Mouse (Mus musculus) central nervous system, embryonic 18 days (tissue): ENCODE measurements around the gene Mlx. TPM values are rescaled to one million over a fixed set of nuclear protein-coding genes. Genes with fewer than 3 reads are reported as not detected.

ENCODE experiments used
- polyA plus RNA-seq: library from polyadenylated mRNA; depleted of rRNA; stranded (reverse); fragments of >200 nt; gene quantifications from 2 replicates; pipeline ENCODE4 v1.2.3, GENCODE M21; 2012; rRNA removed

Mlx gene
- polyA plus RNA-seq: 65.4 and 71.6 TPM in 2 replicates

DNA sequence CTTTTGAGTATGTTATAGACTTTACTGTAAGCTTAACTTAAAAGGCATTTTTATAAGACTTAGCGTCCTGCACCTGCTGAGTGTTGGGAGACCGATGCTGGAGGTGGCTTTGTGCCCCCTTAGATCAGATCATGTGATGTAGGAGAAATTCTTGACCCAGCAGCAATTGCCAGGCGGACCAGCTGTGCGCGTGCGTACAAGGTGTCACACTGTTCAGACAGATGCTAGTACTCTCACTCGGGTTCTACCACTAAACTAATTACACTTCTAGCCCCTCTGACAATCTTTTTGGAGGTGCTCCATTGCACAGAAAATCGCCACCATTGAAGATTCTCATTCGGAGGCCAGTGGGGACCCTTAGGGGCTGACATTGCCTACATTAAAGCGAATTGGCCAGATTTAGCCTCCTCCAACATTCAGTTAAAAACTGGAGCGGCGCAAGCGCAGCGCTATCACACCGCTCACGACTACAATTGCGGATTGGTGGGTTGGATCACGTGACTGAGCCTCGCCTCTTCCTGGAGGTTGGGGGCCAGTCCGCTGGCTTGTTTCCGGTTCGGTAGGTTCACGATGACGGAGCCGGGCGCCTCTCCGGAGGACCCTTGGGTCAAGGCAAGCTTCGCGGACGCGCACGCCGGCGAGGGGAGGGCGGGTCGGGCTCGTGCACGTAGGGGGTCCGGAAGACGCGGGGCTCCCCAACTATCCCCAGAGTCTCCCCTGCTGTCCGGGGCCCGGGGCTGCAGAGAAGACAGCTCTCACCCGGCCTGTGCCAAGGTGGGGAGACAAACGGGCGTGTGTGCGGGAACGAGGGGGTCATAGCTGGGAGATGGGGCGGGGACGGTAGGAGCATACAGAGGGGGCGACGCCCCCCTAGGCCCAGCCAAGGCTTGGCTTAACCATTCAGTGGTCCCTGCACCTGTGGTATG lies at the start of gene Mlx:
TSS of gene Mlx (plus strand) at position 522 of the 926 bp plus-strand sequence.

DNA sequence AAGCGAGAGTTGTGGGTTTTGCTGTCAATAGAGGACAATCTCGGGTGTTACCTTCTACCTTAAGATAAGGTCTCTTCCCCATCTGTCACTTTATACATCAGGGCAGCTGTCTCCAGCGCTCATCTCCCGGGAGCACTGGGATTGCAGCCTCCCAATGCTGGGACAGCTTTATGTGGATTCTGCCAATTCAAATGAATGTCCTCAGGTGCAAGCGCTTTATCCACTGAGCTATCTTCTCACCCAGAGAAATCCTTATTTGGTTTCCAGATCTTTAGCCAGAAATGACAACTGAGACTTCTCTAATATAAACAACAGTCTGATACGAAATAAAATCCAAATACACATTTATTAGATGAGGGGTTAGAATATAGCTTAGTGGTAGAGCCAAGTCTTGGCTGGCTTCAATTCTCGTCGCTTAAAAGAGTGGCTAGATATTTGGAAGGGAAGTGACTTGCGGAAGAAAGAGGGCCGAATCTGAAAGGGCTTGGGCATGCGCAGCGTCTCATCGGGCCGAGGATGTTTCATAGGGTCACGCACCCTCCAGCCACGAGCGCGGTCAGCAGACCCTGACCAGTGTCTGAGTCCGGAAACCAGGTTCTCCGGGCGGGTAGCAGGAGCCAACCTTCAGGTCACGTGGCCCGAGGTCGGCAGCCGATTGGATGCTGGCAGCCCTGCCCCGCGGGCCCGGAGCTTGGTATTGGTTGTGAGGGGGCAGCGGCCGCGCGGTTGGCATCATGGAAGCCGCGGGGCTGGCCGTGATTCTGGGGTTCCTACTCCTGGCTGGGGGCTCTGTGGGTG lies 17.5 kb upstream of the Mlx start, which contains the start of gene Naglu:
TSS of gene Naglu (plus strand) at position 622 of the 798 bp plus-strand sequence.

DNA sequence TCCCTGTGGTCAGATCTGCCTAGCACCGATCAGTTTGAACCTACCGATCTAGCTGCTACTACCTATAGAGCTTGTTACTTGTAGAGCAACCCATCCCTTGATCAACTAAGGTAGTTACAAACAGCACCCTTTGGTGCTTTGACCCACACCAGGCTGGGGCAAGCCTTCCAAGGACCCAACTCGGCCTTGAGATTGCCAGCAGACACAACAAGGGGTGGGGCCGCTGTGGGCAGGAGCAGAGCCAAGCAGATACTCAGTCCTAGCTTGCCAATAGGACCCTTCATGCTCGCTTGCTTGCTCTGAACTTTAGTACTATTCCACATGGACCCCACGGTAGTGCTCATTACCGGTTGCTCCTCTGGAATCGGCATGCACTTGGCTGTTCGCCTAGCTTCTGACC lies 9.0 kb upstream of the Mlx start, which contains the start of gene Hsd17b1:
TSS of gene Hsd17b1 (plus strand) at position 291 of the 400 bp plus-strand sequence.

DNA sequence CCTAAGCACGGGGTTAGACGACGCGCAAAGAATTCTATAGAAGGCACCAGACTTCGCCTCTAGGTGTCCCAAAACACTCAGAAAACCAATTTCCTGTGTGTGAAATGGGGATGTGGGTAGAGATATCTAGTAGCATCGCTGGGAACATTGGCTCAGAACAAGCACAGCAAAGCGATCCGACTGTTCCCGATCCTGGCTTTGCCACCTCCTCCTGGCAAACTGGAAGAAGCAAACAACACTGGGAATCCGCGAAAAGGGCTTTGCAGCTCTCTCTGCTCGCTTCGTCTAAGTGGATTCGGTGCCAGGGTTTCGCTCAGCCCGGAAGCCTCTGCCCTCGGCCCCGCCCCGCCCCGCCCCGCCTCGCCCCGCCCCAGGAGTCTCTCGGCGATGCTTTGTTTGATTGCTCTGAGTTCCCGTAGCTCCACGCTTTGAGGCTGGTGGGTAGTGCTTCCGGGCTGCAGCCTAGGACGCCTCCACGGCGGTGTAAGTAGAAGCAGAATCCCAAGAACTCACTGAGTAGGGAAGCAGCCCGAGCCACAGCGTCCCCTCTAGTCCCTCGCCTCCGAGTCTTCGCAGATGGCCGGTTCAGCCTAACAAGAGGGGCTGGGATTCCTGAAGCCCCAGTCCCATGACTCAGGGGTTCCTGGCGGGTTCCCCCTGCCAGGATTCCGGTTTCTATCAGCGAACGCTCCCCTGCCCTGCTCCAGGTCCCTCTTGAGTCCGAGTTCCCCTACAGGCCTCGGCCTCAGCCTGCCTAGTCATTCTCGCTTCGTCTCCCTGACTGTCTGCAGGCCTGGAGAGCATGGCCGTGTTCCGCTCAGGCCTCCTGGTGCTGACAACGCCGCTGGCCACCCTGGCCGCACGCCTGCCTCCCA lies 4.6 kb upstream of the Mlx start, which contains the start of gene Coasy:
TSS of gene Coasy (plus strand) at position 358 of the 875 bp plus-strand sequence.

DNA sequence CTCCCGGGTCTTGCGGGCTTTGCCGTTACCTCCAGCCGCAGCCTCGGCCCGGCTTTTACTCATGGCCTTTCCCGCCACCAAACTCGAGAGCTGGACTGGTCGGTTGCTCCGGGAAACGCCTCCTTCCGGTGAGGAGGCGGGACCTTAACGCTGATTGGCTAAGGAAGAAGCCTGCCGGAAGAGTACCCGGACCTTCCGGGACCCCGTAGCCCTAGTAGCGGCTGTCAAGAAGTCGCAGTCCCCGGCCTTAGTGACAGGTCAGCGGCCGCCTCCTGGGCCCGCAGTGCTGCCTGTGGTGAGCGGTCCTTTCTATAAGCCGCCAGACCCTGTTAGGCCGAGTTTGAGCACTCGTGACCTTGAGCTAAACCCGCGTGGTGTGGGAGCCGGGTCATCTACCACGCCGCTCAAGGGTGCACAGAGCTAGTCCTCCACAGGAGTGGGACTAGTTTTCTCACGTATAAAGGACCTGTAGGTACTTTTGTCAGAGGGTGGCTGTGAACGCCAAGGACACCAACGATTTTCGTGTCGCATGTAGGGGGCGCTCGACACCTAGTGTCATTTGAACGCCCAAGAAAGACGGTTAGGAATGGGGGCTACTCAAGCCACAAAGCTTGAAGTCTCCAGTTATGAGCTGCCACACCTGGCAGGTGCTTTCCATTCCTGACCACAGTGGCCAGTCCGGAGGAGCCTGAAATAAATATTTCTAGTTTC lies 8.4 kb downstream of the Mlx start, which contains the start of gene Psmc3ip:
TSS of gene Psmc3ip (minus strand) at position 123 of the 711 bp plus-strand sequence.

DNA sequence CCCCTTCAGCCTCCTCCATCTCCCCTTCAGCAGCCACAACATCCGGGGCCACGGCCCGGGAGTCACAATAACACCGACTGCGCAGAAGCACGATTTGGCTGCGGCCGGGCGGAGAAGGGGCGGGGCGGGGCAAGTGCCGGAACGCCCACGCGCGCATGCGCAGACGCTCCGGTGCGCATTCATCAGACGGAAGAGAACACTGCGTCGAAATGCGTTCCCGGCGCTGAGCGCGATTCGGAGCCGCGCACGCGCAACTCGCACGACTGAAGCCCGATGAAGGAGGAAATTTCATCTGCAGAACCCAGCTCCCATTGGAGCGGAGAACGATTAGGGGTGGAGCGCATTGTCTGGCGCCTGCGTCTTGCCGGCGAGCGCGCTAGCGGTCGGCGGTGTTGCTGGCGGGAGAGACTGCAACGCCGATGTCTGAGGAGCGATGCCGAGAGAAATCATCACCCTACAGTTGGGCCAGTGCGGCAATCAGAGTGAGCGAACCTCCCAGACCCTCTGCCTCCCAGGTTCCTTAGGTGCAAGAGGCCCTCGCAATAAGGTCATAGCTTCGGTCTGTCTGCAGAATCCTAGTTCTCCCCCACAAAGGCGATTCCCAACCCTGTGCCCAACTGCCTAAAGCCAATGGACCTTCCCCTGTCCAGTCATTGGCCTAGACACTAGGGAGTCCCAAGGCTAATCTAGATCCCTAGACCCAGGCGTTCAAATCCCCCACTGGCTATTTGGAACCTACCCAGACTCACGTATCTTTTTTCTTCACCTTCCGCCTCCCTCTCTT lies 32.9 kb downstream of the Mlx start, which contains the start of the genes Retreg3 and Tubg1:
TSS of gene Retreg3 (minus strand) at position 133 of the 784 bp plus-strand sequence.
TSS of gene Tubg1 (plus strand) at position 178 of the 784 bp plus-strand sequence.

Other genes with a start within 250 kb of the Mlx start
- gene Stat5b, start 236.6 kb upstream of the Mlx start, polyA plus RNA-seq: 15.2 and 16.0 TPM in 2 replicates
- gene Stat5a, start 227.9 kb upstream of the Mlx start, polyA plus RNA-seq: 1.7 and 1.8 TPM in 2 replicates
- gene Stat3, start 147.7 kb upstream of the Mlx start, polyA plus RNA-seq: 26.7 and 33.0 TPM in 2 replicates
- 20.1 and 21.2 TPM in 2 replicates for gene Cavin1, start 116.4 kb upstream of the Mlx start, polyA plus RNA-seq
- 186 and 202 TPM in 2 replicates for gene Atp6v0a1, start 77.8 kb upstream of the Mlx start, polyA plus RNA-seq
- 10.6 and 11.5 TPM in 2 replicates for gene Naglu, start 17.3 kb upstream of the Mlx start, polyA plus RNA-seq
- 0.63 and 0.65 TPM in 2 replicates for gene Hsd17b1, start 8.9 kb upstream of the Mlx start, polyA plus RNA-seq
- 49.3 and 50.2 TPM in 2 replicates for gene Coasy, start 4.7 kb upstream of the Mlx start, polyA plus RNA-seq
- gene Psmc3ip, start 8.2 kb downstream of the Mlx start, polyA plus RNA-seq: 19.1 and 19.5 TPM in 2 replicates
- gene Retreg3, start 32.6 kb downstream of the Mlx start, polyA plus RNA-seq: 66.9 and 68.5 TPM in 2 replicates
- 15.2 and 15.6 TPM in 2 replicates for gene Tubg1, start 32.7 kb downstream of the Mlx start, polyA plus RNA-seq
- 31.8 and 33.7 TPM in 2 replicates for gene Tubg2, start 68.6 kb downstream of the Mlx start, polyA plus RNA-seq
- 7.4 and 9.2 TPM in 2 replicates for gene Cntnap1, start 83.2 kb downstream of the Mlx start, polyA plus RNA-seq
- 6.5 and 7.9 TPM in 2 replicates for gene Plekhh3, start 84.1 kb downstream of the Mlx start, polyA plus RNA-seq
- gene Ccr10, start 88.2 kb downstream of the Mlx start, polyA plus RNA-seq: 0.21 and 0.28 TPM in 2 replicates
- 37.9 and 39.6 TPM in 2 replicates for gene Ezh1, start 139.2 kb downstream of the Mlx start, polyA plus RNA-seq
- gene Ramp2, start 158.8 kb downstream of the Mlx start, polyA plus RNA-seq: 79.4 and 81.7 TPM in 2 replicates
- gene Vps25, start 166.4 kb downstream of the Mlx start, polyA plus RNA-seq: 56.9 and 58.5 TPM in 2 replicates
- 4.4 and 5.4 TPM in 2 replicates for gene Wnk4, start 173.3 kb downstream of the Mlx start, polyA plus RNA-seq
- gene Cntd1, start 191.7 kb downstream of the Mlx start, polyA plus RNA-seq: 0.66 and 0.69 TPM in 2 replicates
- gene Coa3, start 191.8 kb downstream of the Mlx start, polyA plus RNA-seq: 165 and 213 TPM in 2 replicates
- gene Becn1, start 215.0 kb downstream of the Mlx start, polyA plus RNA-seq: 115 and 124 TPM in 2 replicates
- gene Psme3, start 228.9 kb downstream of the Mlx start, polyA plus RNA-seq: 103 and 105 TPM in 2 replicates
- 7.0 and 7.4 TPM in 2 replicates for gene Aoc2, start 237.8 kb downstream of the Mlx start, polyA plus RNA-seq
- gene Aoc3, start 243.3 kb downstream of the Mlx start, polyA plus RNA-seq: 0.52 and 0.82 TPM in 2 replicates